Mouse (Mus musculus): ENCODE measurements around the gene Ttll8.

Gene Ttll8

DNA sequence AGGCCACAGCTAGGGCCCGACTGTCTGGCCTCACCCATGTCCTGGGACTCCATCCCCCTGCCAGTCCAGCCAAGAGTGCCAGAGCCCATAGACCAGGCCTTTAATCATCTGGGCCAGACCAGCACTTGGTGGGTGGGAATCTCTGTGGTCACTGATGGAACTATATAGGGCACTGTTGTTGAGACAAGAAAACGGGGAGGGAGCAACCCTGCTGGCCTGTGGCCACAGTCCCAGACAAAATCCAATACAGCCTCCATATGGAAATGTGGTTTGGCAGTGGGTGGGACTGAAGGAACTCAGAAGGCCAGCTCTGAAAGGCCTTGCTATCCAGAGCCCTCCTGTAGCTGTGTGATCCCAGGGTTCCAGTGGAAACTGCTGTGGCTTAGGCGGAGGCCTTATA lies 65.2 kb downstream of the Ttll8 start:
- in situ Hi-C loops (cut with MboI; ENCODE audit: unreplicated experiment in 2 of 2): no loop called here

DNA sequence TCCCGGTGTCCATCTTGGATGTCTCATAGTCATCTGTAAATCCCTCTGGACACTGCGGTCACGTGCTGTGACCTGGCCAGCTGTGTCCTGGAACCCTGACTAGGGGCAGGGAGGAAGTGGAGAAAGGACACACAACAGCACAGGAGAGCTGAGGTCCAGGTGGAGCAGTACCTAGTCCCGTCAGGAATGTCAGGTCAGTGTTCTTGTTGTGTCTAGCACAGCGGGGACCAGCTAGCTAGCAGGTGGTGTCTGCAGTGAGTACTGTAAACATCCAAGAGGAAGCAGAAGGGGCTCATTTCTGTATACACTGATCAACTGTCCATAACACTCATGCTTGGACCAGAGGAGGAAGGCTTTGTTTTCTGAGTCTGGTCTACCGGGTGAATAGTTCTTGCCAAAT lies 68.8 kb downstream of the Ttll8 start:
- in situ Hi-C loops (cut with MboI; ENCODE audit: unreplicated experiment in 2 of 2): no loop called here

DNA sequence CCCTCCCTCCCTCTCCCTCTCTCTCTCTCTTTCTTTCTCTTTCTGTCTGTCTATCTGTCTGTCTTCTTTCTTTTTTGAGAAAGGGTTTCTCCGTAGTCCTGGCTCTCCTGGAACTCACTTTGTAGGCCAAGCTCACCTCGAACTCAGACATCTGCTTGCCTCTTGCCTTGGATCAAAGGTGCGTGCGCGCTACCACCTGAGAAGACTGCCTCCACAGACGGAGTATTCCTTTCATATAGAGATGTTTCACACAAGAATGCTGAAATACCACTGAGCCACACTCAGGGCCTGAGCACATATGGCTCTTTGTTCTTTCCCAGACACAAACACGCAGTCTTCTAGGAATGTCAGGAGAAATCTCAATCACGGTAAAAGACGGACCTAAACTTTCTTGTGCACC lies 70.9 kb downstream of the Ttll8 start:
- in situ Hi-C loops (cut with MboI; ENCODE audit: unreplicated experiment in 2 of 2): loop anchor here in 1 of 2 experiments (5.0 kb wide), 1 partner anchor 39 kb away; no protein-coding TSS in a partner anchor

DNA sequence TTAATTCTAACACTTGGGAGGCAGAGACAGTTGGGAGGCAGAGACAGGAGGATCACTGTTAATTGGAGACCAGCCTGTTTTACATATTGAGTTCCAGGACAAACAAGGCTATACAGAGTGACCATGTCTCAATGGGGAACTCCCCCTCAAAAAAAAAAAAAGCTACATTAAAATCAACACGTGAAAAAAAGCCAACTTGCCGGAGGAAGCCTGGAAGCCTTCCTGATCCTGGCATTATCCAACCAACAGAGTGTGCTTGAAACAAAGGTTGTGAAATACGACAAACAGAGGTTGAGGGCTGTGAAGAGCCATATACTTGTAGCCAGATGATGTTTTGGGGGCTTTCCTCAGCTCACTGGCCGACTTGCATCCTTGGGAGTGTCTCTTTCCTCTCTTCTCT lies 71.4 kb downstream of the Ttll8 start:
- in situ Hi-C loops (cut with MboI; ENCODE audit: unreplicated experiment in 2 of 2): loop anchor here in 1 of 2 experiments (5.0 kb wide), 1 partner anchor 39 kb away; no protein-coding TSS in a partner anchor

DNA sequence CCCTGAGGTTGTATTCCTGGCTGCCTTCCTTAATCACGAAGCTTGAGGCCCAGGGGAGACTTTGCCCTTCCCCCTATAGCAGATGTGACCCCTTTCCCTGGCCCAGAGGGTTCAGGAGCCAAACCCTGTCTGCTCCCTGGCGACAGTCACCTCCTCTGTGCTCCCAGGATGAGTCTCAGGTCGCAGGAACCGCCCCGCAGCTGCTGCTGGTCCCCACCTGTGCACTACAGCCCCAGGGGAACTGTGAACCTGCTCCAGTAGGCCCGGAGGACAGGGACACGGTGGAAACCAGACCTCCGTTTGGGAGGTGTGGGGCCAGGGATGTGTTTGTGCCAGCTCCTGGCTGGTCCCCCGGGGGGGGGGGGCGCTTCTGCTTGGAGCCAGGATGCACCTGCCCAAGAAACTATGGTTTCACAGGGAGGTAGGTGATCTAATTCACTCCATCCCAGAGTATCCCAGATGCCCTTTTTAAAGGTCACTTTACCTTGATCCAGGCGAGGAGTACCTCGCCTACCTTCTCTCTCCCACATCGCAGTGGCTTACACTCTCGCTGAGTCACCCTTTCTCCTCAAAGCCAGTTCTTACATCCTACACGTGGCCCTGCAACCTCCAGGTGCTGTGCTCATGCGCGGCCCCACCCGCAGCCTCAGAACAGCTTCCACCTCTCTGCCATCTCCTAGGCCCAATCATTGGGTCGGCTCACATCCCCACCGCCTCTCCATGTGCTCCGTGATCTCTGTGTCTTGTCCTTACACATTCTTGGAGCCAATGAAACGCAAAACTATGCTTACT lies 72.8 kb downstream of the Ttll8 start:
- in situ Hi-C loops (cut with MboI; ENCODE audit: unreplicated experiment in 2 of 2): loop anchor here in 1 of 2 experiments (5.0 kb wide), 1 partner anchor 41 kb away; no protein-coding TSS in a partner anchor

DNA sequence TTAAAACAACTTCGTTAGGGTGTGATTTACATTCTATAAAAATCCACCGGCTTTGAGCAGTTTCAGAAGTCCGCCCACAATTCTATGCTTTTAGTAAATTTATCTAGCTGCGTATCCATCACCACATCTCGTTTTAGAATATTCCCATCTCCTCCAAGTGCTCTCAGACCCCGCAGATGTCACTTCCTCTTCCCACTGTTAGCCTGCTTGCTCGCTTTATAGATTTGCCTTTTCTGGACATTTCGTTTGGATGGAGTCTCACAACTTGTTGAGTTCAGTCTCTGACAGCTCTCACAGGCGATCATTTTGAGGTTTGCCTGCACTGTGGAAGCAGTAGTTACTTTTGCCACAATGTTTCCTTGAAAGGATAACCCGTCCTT lies 77.2 kb downstream of the Ttll8 start:
- in situ Hi-C loops (cut with MboI; ENCODE audit: unreplicated experiment in 2 of 2): loop anchor here (5.0 kb wide), 2 partner anchors 45 to 50 kb away; no protein-coding TSS in a partner anchor

DNA sequence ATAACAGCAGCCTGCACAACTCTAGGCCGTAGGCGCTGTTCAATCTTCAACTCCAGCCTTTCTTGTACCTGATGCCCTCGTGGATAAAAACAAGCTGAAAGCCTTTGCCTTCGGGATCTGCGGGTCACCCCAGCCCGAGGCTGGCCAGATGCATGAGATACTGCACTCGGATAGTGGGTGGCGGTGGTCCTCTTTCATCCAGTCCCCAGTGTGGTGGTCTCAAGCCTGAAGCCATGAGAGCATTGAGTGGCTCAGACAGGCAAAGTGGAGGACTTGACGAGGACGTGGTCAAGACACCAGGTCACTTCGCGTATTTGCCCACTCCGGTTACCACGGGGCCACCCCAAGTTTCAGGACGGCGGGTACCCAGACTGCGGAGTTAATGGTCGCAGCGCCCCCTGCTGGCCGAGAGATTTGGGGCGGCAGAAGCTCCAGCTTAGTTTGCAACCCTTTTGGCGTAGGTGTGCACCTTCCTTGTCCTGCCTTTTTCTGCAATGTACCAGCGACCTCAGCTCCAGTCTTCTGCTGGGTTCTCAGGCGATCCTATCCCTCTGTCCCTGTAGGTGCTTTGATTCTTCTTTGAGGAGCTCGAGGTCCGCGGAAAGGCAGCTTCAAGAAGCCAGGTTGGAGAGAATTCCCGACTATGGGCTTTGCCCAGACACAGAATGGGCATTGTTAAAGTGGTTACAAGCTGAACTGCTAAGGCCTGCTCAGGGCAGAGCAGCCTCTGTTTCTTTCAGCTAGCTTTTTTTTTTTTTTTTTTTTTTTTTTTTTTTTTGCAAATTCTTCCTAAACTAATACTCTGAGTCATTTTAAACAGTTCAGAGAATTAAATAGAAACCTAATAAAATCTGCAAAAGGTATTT lies 77.8 kb downstream of the Ttll8 start:
- in situ Hi-C loops (cut with MboI; ENCODE audit: unreplicated experiment in 2 of 2): loop anchor here (5.0 kb wide), 2 partner anchors 46 to 49 kb away; no protein-coding TSS in a partner anchor

DNA sequence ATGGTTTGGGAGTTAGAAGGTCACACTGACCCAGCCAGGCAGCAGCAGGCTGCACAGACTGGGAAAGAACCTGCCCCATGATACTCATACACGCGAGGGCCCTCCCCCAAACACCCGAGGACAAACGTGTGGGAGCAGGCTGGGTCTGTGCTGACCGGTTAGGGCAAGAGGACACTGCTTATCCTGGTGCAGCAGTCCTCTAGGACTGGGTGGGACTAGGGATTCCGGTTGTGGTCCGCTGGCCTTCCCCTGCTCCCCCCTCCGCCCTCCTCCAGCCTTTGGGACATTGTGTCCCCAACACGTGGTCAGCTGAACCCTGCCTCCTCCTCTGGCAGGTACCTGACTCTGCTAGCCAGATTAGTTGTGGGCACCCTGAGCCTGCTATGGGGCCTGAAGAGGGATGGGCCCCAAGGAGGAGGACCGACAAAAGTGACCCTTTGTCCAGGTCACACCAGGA lies 78.6 kb downstream of the Ttll8 start:
- in situ Hi-C loops (cut with MboI; ENCODE audit: unreplicated experiment in 2 of 2): loop anchor here (5.0 kb wide), 2 partner anchors 47 to 48 kb away; no protein-coding TSS in a partner anchor

DNA sequence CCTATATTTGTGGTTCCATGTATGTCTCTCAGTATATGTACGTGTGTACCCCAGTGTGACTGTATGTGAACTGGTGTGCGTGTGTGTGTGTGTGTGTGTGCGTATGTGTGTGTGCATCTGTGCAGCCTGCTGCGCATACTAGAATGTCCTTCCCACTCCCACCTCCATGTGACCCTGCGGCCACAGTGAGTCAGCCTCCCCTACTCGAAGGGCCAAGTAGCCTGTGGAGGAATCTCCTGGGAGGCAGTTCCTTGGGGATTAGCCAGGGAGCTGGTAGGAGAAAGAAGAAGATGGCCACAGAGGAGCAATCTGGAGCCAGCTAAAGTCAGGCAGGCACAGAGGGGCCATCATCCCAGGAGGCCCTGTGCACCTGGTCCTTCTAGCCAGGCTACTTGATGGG lies 79.7 kb downstream of the Ttll8 start:
- in situ Hi-C loops (cut with MboI; ENCODE audit: unreplicated experiment in 2 of 2): no loop called here

DNA sequence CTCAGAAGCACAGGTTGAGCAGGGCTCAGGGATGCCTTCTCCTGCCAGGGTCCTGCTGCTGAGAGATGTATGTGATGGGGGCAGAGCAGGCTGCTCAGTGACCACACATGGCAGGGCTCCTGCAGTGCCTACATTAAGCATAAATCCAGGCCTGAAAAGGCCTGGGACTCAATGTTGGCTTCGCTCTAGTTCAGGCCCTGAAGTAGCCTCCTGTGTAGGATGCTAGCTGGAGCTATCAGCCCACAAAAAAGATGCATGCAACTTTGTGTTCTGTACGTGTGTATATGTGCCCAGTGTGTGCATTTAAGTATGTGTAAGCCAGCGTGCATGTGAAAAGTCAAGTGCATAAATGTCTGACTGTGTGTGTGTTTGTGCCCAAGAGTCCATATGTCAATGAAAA lies 80.2 kb downstream of the Ttll8 start:
- in situ Hi-C loops (cut with MboI; ENCODE audit: unreplicated experiment in 2 of 2): no loop called here

DNA sequence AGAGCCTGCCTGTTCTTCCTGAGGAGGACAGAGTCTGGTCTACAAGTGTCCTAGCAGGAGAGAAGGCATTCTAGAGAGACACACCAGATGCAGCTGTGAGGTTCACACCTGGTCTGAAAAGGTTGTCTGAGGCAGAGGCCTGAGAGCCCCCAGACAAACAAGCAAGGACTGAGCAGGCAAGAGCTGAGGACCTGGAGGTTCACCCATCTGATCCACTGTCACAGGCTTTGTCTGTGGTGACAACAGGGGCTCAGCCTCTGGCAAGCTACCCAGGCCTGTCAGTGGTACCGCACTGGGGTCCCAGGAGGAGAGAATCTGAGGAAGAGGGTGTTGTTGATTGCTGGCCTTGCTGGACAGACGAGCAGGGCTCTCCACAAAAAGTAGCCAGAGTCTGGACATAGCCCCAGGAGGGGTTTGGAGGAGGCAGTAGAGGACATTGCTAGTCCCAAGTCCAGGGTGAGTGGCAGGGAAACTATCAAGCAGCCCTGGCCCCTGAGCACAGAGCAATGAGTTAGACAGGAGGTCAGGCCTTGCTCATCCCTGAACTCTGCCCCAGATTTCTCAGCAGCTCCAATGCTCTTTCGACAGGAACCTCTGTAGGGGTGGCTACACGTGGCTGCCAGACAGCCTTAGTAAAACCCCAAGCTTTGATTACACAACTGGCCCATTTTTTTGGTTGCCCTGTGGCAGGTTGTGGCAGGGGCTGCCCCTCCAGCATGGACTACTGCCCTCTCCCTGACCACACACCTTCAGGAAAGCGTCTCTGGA lies 83.6 kb downstream of the Ttll8 start:
- in situ Hi-C loops (cut with MboI; ENCODE audit: unreplicated experiment in 2 of 2): no loop called here

DNA sequence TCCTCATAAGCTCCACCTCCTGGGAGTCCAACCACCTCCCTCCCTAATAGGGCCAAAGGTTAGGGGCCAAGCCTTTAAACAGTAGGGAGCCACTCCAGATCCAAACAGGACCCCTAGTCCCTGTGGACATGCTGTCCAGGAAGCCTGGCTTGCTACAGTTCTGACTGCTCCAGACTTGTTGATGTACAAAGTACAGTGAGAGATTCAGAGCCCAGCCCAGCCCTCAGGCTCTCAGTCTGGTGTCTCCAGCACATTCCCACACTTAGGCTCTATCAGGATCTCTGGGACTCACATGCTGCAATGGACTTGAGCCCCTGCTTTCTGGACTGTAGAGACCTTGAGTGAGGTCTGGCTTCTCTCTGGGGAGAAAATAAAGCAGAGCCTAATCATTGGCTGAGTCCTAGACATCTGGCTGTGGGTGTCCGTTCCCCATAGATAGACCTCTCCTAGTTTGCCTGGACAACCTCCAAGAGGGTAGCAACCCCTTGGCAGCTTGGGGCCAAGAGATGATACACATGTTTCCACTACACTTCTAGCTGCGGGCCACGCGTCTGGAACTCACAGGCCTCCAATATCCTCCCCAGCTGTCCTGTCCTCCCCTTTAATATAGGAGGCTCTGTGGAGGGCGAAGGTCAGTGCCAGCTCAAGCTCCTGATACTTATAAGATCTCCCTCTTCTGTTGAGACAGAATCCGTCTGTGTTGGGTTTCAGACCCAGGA lies 86.0 kb downstream of the Ttll8 start:
- in situ Hi-C loops (cut with MboI; ENCODE audit: unreplicated experiment in 2 of 2): no loop called here

DNA sequence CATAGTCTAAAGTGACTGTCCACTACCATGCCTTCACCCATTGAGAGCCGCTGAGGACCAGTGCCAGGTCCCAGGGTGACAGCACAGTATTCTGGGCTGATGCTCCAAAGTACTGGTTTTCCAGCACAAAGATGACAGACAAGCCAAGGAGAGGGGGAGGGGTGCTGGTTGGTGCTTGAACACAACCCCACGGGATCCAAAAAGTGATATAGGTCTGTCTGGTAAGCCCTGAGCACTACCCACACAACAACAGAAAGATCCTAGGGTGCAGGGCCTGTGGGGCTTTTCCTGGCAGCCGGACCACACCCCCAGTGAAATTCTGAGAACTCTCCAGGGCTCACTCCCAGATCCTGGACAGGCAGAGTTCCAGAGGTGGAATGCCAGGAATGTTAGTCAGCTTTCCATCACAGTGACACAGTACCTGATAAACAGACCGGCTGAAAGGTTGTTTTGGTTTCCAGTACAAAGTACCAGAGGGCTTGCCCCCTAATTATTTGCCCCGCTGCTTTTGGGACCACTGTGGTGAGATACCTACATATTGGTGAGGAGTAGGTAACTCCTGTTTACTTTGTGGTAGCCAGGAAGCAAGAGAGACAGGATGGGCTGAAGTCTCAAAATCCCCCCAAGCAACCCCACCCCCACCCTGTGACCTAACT lies 86.7 kb downstream of the Ttll8 start:
- in situ Hi-C loops (cut with MboI; ENCODE audit: unreplicated experiment in 2 of 2): no loop called here

DNA sequence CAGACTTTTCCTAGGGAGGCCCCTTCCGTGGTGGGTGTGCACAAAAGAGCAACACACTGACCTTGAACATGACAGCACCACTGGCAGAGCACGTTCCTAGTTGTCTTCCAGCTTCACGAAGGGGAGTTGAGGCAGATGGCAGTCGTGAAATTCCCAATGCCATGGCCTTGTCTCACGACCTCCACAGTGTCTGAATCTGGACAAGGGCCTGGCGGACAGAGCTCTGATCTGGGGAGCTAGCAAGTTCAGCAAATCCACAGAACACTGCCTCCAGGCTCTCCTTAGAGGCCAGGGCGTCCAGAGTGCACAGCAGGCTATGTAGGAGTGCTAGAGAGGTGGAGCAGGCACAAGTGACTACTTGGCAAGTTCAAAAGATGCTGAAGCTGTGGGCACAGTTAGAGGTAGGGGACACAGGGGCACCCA lies 87.3 kb downstream of the Ttll8 start:
- in situ Hi-C loops (cut with MboI; ENCODE audit: unreplicated experiment in 2 of 2): no loop called here

DNA sequence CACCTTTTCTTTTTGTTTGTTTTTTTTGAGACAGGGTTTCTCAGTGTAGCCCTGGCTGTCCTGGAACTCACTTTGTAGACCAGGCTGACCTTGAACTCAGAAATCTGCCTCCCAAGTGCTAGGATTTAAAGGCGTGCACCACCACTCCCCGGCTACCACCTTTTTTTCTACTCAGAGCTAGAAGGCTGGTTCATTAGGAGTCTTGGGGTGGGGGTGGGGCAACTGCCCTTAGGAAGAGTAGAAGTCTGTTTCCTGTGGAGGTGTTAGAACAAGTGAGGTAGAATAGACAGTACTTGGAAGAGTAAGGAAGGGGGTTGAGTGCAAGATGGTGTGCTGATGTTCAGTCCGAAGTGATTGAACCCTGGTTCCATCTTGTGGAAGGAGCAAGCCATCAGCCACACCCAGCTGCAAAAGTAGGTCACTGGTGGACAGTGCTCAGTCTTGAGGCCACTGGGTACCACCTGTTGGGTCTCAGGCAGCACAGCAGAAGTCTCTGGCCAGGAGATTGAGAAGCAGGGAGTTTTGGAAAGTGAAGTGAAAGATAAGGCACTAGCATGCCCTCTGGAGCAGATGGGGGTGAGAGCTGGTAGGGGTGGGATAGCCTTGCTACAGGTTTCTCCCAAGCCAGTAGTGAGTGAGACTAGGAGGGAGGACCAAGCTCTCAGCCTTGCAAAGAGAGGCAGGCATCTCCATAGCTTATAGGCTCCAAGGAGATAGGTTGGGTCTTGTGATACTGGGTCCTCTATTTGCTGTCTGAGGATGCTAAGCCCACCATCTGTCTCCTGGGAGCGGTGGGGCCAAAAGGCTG lies 88.1 kb downstream of the Ttll8 start:
- in situ Hi-C loops (cut with MboI; ENCODE audit: unreplicated experiment in 2 of 2): no loop called here

DNA sequence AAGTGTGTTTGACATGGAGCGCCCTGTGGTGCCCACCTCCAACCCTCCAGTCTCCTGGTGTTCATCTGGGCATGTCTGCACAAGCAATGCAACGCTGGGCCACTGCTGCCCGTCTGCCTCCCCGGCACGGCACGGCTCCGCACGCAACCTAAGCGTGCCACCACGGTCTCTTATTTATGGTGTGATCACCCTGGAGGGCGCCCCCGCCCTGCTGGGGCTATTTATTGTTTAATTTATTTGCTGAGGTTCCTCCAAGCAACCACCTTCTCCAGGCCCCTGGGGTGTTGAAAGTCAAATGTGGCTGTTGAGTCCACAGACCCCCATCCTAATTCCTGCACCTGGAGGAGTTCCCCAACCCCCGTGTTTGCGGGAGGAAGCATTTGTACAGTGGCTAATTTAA lies 89.2 kb downstream of the Ttll8 start:
- in situ Hi-C loops (cut with MboI; ENCODE audit: unreplicated experiment in 2 of 2): no loop called here

DNA sequence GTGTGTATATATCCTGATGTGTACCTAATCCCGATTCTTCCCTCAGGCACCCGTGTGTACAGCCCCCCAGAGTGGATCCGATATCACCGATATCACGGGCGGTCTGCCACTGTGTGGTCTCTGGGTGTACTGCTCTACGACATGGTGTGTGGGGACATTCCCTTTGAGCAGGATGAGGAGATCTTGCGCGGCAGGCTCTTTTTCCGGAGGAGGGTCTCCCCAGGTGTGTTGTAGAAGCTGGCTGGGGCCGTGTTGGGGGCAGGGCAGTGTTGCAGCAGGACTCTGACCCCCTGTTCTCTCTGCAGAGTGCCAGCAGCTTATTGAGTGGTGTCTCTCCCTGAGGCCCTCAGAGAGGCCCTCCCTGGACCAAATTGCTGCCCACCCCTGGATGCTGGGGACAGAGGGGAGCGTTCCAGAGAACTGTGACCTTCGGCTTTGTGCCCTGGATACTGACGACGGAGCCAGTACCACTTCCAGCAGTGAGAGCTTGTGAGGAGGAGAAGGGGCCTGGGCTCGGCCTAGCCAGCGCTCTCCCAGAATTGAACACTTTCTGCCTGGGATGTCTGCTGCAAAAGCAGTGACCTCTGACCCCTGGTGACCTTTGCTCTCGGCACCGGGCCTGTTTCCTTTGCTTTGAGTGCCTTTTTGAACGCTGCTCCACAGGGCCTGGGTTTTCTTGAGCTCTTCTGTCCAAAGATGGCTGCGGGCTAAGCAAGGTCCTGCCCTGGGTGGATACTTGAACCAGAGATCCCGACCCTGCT lies 89.8 kb downstream of the Ttll8 start:
- in situ Hi-C loops (cut with MboI; ENCODE audit: unreplicated experiment in 2 of 2): no loop called here

DNA sequence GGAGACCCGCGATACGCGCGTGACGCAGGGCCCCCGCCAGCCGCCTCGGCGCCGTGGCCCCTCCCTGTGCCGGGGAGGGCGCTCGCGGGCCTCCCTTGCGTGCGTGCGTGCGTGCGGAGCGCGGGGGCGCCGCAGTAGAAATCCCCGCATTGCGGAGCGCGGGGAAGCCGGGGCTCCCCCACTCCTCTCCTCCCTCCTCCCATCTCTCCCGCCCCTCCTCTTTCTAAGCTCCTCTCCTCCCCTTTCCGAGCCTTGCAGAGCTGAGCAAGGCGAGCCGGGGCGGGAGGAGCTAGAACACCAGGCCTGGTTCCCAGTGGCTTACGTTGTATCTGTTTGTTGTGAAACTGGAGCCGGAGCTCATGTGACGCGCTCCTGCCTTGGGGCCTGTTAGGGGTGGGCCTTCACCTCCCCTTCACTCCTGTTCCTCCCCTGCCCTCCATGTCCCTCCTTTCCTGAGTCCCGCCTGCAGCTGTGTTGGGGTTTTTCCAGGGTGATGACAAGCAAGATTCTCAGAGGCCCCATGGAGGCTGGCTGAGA lies 90.5 kb downstream of the Ttll8 start:
- in situ Hi-C loops (cut with MboI; ENCODE audit: unreplicated experiment in 2 of 2): no loop called here

Data from v-Abl transformed pro-B cells (cell line).